Mouse (Mus musculus) heart, adult 2 months (tissue): ENCODE measurements around the gene Srd5a1. TPM values are rescaled to one million over a fixed set of nuclear protein-coding genes. Genes with fewer than 3 reads are reported as not detected.

Experiments
- DNase-seq, 2 experiments: peaks; one replicate each; pipeline ENCODE4 v3.0.0; 2021
- H3K27ac ChIP-seq: fragments of 200-600 bp; 2 replicates; pipeline ENCODE4 v1.8.1; 2022
- H3K27me3 ChIP-seq: fragments of 200-500 bp; 2 replicates; pipeline ENCODE4 v1.6.1; 2012; ENCODE audit warnings: mild to moderate bottlenecking, low read length, inconsistent platforms, mixed read lengths; ENCODE audit not compliant: control insufficient read depth, insufficient read depth
- H3K36me3 ChIP-seq: fragments of 200-500 bp; 2 replicates; pipeline ENCODE4 v1.6.1; 2012; ENCODE audit warnings: low read length, inconsistent platforms; ENCODE audit not compliant: control insufficient read depth, insufficient read depth
- H3K4me1 ChIP-seq: fragments of 200-500 bp; 2 replicates; pipeline ENCODE4 v1.6.1; 2011; ENCODE audit warnings: low read length; ENCODE audit not compliant: control insufficient read depth, insufficient read depth
- H3K4me3 ChIP-seq: fragments of 200-600 bp; 2 replicates; pipeline ENCODE4 v1.8.1; 2022
- H3K79me2 ChIP-seq: fragments of 200-500 bp; replicated peaks from 2 replicates; pipeline ENCODE4 v1.6.1; 2012; ENCODE audit warnings: mild to moderate bottlenecking, inconsistent platforms, low read length, moderate library complexity, mixed read lengths; ENCODE audit not compliant: control insufficient read depth, insufficient read depth
- H3K9ac ChIP-seq: fragments of 200-500 bp; 2 replicates; pipeline ENCODE4 v1.6.1; 2012; ENCODE audit warnings: low read depth, mild to moderate bottlenecking, control low read depth, inconsistent platforms, low read length, mixed read lengths
- CTCF ChIP-seq: fragments of 200-600 bp; IDR thresholded peaks from 2 replicates; pipeline ENCODE4 v1.8.1; 2022; ENCODE audit warnings: antibody characterized with exemption, mild to moderate bottlenecking, moderate library complexity
- EP300 ChIP-seq: fragments of 200-500 bp; IDR thresholded peaks from 2 replicates; pipeline ENCODE4 v1.6.1; 2011; ENCODE audit warnings: low read depth, low read length, control low read depth; ENCODE audit not compliant: insufficient read depth
- POLR2A ChIP-seq: fragments of 200-500 bp; IDR thresholded peaks from 2 replicates; pipeline ENCODE4 v1.6.1; 2011; ENCODE audit warnings: mild to moderate bottlenecking, low read depth, low read length, control low read depth; ENCODE audit not compliant: insufficient read depth
- WGBS: fragments of 180-500 bp; shearing (Covaris S2); methylation state at CpG from one replicate; pipeline ENCODE4 v1.1.7; 2018; 5-methylcytosine and 5-hydroxymethylcytosine counted together
- intact Hi-C: fragments of 180-260 bp; cut with DNase I; formaldehyde crosslinking; loops from one replicate; pipeline ENCODE4 v1.15.1; 2025
- polyA plus RNA-seq: library from polyadenylated mRNA; depleted of rRNA; stranded (reverse); fragments of >200 nt; gene quantifications from 2 replicates; pipeline ENCODE4 v1.2.3, GENCODE M21; 2012
- total RNA-seq, 2 experiments: library from RNA; stranded (reverse); gene quantifications; 2 replicates each; pipeline ENCODE4 v1.2.3; 2021

The Srd5a1 gene
- total and polyA plus RNA-seq, 3 experiments: 0.64 to 1.3 (median 0.65) TPM

DNA sequence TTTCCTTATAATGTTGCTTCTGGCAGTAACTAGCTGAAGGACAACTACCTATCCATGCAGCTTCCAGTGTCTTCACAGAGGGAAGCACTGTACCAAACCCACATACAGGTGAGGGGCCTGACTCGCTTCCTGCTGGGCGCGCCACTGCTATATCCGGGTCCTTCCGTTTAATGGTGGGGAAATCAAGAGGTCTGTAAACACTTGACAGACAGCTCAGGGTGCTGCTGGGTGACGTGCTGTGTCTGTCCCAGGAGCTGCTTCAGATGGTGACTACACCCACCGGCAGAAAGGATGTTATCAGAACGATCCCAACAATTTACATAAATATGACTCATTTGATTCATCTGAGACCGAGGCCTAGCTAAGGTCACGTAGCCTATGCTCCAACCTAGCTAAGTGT is 12.4 kb downstream of the Srd5a1 start:
- 88% methylated on average over 10 of the region's 10 CpGs for WGBS
- no peaks in the 10 kb centered on the region for H3K4me1 ChIP-seq
- H3K27ac ChIP-seq: no peak overlapping the region
- H3K79me2 ChIP-seq: no peaks in the 10 kb centered on the region
- no peaks in the 10 kb centered on the region for H3K36me3 ChIP-seq
- DNase-seq: no peak
- intact Hi-C loops: no loop called here
- H3K9ac ChIP-seq: no peak overlapping the region
- H3K27me3 ChIP-seq: no peaks in the 10 kb centered on the region
- TF ChIP-seq EP300 (no peak), POLR2A (no peak), CTCF (no peak)
- H3K4me3 ChIP-seq: no peak overlapping the region

DNA sequence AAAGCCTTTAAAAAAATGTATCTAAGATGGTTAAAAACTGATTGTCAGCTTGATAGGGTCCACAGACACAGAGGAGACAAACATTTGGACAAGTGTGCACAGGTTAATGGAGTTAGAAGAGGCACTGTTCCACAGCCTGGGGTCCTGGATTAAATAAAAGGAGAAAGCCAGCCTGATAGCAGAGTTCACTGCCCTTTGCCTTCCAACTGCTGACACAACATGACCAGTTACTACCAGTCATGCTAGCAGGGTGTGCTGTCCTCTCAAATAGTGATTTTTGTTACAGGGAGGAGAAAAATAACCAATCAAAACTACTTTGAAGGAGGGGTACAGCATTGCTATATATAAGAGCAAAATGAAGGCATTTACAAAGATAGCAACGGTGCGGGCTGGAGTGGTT is 14.7 kb downstream of the Srd5a1 start:
- Histone ChIP-seq H3K27ac (no peak overlapping the region), H3K27me3 (no peaks in the 10 kb centered on the region), H3K36me3 (no peaks in the 10 kb centered on the region), H3K4me3 (no peak overlapping the region), H3K79me2 (no peaks in the 10 kb centered on the region), H3K4me1 (no peaks in the 10 kb centered on the region), H3K9ac (no peak overlapping the region)
- no peak for DNase-seq
- 92% methylated on average over 2 of the region's 2 CpGs for WGBS
- intact Hi-C loops: no loop called here
- TF ChIP-seq CTCF: no peak
- TF ChIP-seq EP300: no peak
- TF ChIP-seq POLR2A: no peak

DNA sequence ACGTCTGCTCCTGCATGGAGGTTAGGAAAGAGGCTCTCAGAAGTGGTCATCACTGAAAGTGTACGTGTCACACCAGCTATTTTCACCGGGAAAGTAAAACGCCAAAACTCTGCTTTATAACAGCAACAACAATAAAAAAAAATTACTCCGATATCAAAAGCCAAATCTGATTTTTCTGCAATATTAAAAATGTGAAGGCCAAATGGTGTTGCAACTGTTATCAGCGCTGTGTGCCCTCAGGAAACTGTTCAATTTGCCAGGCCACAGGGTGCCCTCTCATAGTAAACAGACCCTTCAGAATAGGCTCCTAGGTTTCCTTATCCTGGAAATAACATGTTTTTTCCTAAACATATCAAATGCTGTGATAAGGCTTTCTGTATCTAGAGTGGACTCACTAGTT is 15.3 kb downstream of the Srd5a1 start:
- H3K27me3 ChIP-seq: no peaks in the 10 kb centered on the region
- no peaks in the 10 kb centered on the region for H3K4me1 ChIP-seq
- no peak for TF ChIP-seq POLR2A
- TF ChIP-seq EP300: no peak
- no peak for TF ChIP-seq CTCF
- H3K4me3 ChIP-seq: no peak overlapping the region
- H3K79me2 ChIP-seq: no peaks in the 10 kb centered on the region
- no peak overlapping the region for H3K9ac ChIP-seq
- intact Hi-C loops: no loop called here
- WGBS: 84% methylated on average over 6 of the region's 6 CpGs
- H3K36me3 ChIP-seq: no peaks in the 10 kb centered on the region
- no peak overlapping the region for H3K27ac ChIP-seq
- DNase-seq: no peak

DNA sequence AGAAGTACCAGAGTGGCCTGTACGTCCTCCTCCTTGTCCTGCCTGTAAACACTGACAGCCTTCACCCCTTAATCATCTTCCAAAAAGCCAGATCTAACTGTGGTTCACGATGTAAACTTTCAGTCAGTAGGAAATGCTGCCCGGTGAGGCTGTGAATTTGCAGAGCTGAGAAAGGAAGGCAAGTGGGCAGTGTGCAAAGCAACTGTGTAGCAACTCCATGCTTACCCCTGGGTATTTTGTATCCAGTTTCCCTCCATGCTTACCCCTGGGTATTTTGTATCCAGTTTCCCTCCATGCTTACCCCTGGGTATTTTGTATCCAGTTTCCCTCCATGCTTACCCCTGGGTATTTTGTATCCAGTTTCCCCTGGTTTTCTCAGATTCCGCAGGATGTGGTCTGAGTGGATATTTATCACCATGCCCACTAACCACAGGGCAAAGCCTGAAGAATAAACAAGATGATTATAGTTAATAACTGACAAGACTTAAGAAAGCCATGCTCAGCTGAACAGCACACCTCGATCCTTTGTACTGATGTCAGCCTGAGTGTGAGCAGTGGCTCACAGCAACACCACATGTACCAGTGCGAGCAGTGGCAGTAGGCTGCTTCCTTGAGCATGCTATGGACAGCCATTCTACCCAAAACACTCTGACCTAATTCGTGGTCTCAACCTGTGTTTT is 16.5 kb downstream of the Srd5a1 start:
- DNase-seq: no peak
- intact Hi-C loops: no loop called here
- Histone ChIP-seq H3K4me3 (no peak overlapping the region), H3K27me3 (no peaks in the 10 kb centered on the region), H3K9ac (no peak overlapping the region), H3K4me1 (no peaks in the 10 kb centered on the region), H3K79me2 (no peaks in the 10 kb centered on the region), H3K27ac (no peak overlapping the region), H3K36me3 (no peaks in the 10 kb centered on the region)
- TF ChIP-seq POLR2A (no peak), CTCF (no peak), EP300 (no peak)
- WGBS: 80% methylated on average over 7 of the region's 7 CpGs

DNA sequence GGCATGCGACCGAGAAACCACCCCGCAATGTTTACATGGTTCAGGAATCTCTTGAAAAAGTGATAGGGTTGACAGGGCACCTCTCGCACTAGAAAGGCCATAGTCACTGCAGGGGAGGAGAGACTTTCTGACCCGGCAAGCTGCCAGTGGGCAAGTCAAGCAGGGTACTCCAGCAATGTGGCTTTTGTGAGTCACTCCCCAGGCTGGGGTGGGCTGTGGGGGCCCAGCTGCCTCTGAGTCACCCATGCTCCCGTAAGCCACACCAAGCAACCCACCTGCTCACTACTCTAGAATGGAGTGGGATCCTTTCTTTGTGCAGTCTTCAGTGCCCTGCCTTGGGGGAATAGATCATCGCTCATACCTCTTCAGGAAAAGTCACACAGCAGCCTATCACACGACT is 17.8 kb downstream of the Srd5a1 start:
- WGBS: 74% methylated on average over 8 of the region's 8 CpGs
- H3K27ac ChIP-seq: no peak overlapping the region
- no peak overlapping the region for H3K4me3 ChIP-seq
- no peaks in the 10 kb centered on the region for H3K27me3 ChIP-seq
- H3K9ac ChIP-seq: no peak overlapping the region
- no peaks in the 10 kb centered on the region for H3K4me1 ChIP-seq
- TF ChIP-seq EP300: no peak
- TF ChIP-seq CTCF: no peak
- no peak for TF ChIP-seq POLR2A
- intact Hi-C loops: no loop called here
- no peaks in the 10 kb centered on the region for H3K79me2 ChIP-seq
- no peaks in the 10 kb centered on the region for H3K36me3 ChIP-seq
- DNase-seq: no peak

DNA sequence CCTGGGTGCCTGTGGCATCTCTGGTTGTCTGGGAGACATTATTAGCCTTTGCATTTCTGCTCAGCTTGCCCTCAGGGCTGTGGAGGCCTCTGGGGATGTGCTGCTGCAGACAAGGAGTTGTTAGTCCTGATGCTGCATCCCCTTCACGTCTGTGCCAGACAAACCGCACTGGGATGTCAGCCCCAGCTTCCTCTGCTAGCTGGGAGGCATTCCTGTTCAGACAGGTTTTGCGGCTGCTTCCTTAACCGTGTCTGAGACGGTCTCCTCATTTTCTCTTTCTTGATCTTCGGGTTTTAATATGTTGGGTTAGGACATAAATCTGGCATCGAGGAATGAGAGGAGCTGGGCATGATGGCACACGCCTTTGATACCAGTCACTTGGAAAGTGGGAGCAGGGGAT is 19.0 kb downstream of the Srd5a1 start:
- Histone ChIP-seq H3K27ac (no peak overlapping the region), H3K27me3 (no peaks in the 10 kb centered on the region), H3K79me2 (no peaks in the 10 kb centered on the region), H3K36me3 (no peaks in the 10 kb centered on the region), H3K4me1 (no peaks in the 10 kb centered on the region), H3K9ac (no peak overlapping the region), H3K4me3 (no peak overlapping the region)
- TF ChIP-seq POLR2A (no peak), EP300 (no peak), CTCF (no peak)
- intact Hi-C loops: no loop called here
- 80% methylated on average over 8 of the region's 8 CpGs for WGBS
- DNase-seq: no peak
